Mouse (Mus musculus) megakaryocyte, adult 5-6 weeks (primary cell): ENCODE data around the gene Naa15. TPM values are rescaled to one million over a fixed set of nuclear protein-coding genes. Genes with fewer than 3 reads are reported as not detected.
A peak's percentile ranks its signal among the peaks of the same experiment; 100 is the strongest.
"Not testable (repeated sequence)": the region's sequence is repeated elsewhere in the genome, so short reads cannot be mapped to it uniquely, and the experiment has no call there.

ENCODE experiments used
- ATAC-seq: 2 replicates; pipeline ENCODE4 v1.8.0; 2016; ENCODE audit warnings: mild to moderate bottlenecking, inconsistent platforms; ENCODE audit not compliant: poor library complexity, severe bottlenecking
- total RNA-seq, 2 experiments: library from RNA; stranded (forward) in 1 of 2; stranded (reverse) in 1 of 2; fragments of 153-499, 151-499 nt in 1 of 2; fragments of 221-1000, 200-1000 nt in 1 of 2; gene quantifications; 2 replicates each; pipeline versions ENCODE4 v1.2.3 to v1.2.4; 2015 to 2017

Naa15 gene
- total RNA-seq, 2 experiments from 2014 or later: 50.3 to 61.9 TPM

DNA sequence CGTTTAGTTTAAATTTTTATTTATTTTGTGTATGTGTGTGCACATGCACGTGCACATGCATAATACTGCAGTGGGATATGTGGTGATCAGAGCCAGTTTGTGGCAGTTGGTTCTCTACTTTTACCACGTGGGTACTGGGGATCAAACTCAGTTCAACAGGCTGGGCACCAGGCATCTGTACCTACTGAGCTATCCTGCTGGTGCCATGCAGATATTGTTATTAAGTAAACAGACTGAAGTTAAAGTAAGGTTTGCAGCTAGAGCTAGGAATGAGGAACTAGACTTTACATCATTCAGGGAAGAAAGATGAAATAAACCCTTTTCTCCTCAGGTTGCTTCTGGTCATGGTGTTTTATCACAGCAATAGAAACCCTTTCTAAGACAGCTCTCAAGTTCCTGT lies 7.0 kb downstream of the Naa15 start:
- peak; percentile 84 for ATAC-seq

DNA sequence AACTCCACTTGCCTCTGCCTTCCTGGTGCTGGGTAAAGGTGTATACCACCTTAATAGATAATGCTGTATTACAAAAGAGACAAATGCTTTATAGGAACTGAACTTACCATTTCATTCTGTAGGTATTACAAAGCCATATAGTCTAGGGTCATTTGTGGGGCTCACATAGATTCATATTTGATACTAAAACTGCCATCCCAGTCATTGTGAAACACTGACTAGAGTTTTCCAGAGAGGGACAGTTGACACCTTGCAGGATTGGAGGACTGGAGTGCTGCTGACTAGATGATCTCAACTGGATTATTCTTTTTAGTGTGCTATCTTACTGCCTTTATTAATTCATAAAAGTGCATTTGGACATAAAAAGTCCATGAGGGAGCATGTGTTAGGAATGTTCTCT lies 10.4 kb downstream of the Naa15 start:
- no peak for ATAC-seq

GRCm38 (mm10) chr3:51434364-51434763 lies 19.4 kb downstream of the Naa15 start:
- ATAC-seq: not testable (repeated sequence)

- no peak for ATAC-seq
These were observed 20.1 kb downstream of the Naa15 start for GRCm38 (mm10) chr3:51434871-51435595.

DNA sequence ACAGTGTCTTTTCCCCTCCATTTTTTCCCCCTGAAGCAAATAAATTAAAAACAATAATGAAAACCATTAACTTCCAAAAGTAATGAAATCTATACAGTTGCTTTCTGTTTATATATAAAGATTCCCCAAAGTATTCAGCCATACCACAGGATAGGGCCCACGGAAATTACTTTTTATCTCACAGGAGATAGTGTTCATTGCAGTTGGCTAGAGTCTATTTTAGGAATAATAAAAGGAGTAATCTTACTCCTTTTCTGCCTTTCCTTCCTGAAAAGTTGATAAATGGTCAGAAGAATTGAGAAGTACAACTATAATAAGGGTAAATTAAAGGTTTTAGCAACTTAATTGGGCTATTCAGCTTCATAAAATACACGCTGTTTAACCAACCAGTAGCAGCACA lies 53.6 kb downstream of the Naa15 start:
- ATAC-seq: no peak

- ATAC-seq: peak; percentile 62
These were observed 60.8 kb downstream of the Naa15 start for GRCm38 (mm10) chr3:51475706-51476105.

DNA sequence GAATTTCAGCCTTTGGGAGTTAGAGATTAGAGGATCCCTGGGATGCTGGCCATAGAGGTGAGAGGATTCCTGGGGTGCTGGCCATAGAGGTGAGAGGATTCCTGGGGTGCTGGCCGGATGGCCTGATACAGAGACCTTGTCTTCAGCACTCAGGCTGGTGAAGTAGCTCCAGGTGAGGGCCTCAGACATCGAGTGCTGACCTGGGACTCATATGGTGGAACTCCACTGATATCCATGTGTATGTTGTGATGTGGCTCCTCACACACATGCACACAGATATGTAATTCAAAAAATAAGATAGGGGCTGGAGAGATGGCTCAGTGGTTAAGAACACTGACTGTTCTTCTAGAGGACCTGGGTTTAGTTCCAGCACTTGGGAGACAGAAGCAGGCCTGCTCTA lies 64.9 kb downstream of the Naa15 start:
- ATAC-seq: no peak

GRCm38 (mm10) chr3:51481059-51481458 lies 66.1 kb downstream of the Naa15 start:
- 0 out of 2 replicates have a peak, but pooled peaks have one; percentile 16 for ATAC-seq

- no peak for ATAC-seq
These were observed 66.9 kb downstream of the Naa15 start for GRCm38 (mm10) chr3:51481881-51482280.

- ATAC-seq: no peak
These were observed 67.8 kb downstream of the Naa15 start for GRCm38 (mm10) chr3:51482781-51483180.

- ATAC-seq: peak; percentile 90
These were observed 68.9 kb downstream of the Naa15 start, which contains the start of gene Rab33b for GRCm38 (mm10) chr3:51483741-51484359. Gene Rab33b (plus strand): TSS chr3:51483920.

DNA sequence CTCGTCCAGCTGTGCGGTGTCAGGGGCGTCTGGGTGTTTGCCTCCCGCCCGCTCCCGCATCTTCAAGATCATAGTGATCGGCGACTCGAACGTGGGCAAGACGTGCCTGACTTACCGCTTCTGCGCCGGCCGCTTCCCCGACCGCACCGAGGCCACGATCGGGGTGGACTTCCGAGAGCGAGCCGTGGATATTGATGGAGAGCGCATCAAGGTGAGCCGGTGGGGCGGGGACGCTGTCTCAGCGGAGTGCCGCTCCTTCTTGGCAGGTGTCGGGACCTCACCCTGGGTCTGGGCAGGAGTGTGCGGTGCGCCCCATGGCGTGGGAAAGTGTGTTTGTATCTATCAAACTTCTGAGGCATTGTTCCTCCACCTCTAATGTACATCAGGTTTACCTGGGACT lies 69.4 kb downstream of the Naa15 start:
- peak; percentile 26; the same call in 1 of the 2 replicates for ATAC-seq

- ATAC-seq: no peak
These were observed 70.4 kb downstream of the Naa15 start for GRCm38 (mm10) chr3:51485347-51485746.

DNA sequence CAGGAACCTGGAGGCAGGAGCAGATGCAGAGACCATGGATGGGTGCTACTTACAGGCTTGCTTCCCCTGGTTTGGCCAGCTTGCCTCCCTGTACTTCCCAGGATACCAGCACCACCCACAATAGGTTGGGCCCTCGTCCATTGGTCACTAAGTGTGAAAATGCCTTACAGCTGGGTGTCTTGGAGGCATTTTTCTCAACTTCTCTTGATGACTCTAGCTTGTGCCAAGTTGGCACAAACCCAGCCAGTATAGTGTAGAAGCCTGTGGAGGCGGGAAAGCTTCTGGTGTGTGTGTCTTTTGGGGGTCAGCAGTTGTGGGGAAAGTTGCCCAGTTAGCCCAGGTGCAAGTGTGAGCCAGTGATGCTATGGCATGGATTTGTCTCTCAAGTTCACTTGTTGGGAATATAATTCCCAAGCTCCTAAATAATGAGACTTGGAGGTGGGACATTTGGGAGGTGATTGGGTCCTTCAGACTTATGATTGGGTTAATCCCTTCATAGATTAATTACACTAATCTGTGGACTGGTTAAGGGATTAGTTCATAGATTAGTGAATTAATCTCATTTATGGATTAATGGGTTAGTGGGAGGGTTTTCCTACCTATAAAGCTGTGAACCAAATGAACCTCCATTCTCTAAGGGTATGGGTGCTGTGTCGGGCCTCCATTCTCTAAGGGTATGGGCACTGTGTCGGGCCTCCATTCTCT lies 71.7 kb downstream of the Naa15 start:
- no peak for ATAC-seq

DNA sequence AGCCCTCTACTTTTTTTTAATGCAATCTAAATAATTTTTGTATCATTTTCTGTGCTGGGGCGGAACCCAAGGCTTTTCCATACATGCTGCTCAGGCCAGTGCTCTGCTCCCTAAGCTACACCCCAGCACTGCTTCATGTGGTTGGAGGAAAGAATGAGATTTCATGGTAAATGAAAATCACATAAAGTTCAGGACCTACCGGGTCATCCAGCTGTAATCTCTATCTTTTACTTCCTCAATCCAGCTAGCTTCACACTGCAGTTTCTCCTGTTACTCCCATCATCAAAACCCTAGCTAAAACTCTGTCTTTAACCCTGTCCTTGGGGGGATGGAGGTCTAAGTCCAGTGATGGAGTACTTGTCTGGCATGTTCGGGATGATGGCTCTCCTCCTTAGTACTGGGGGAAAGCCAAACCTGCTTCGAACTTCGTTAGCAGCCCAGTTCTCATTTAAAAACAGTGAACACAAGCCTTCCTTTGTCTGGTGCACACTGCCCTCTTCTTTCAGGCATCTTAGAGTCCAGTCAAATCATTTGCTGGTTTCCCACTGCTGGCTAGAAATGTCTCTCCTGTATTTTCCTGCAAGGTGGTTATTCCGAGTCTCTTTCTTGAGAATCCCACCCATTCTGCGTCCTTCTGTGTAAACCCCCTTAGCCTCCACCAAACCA lies 75.3 kb downstream of the Naa15 start:
- ATAC-seq: no peak

- no peak for ATAC-seq
These were observed 78.4 kb downstream of the Naa15 start for GRCm38 (mm10) chr3:51493272-51493838.

DNA sequence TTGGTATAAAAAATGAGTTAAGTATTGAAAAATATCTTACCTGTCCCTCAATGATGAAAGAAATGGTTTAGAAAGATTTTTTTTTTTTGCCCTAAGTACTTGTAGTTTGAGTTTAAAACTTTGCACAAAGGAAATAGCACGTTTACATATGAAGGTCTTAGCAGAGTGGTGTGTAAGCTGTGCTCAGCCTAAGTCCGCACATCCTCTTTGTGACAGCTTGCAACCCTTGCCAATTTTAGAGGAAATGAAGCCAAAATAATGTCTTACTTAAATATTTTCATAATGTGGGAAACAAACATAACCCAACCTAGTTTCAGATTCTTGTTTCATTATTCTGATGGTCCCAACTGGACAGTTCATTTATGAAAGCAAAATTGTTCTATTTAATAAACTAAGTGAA lies 79.5 kb downstream of the Naa15 start:
- ATAC-seq: no peak; the same call in 1 of the 2 replicates

GRCm38 (mm10) chr3:51495646-51496045 lies 80.7 kb downstream of the Naa15 start:
- no peak for ATAC-seq

DNA sequence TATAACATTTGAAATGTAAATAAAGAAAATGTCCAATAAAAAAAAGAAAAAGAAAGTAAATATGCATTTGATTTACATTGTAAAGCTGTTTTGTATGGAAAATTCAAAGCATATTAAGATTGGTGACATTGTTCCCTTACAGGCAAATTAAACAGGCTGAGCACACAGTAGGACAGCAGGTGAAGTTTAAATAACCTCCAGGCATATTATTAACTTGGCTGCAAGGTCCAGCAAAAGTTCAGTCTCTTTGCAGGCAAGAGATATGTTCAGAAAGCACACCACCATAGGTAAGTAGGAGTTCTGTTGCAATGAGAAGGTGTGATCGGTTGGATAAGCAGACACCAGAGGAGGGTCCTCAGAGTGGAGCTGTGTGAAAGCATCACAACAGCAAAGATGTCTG lies 83.0 kb downstream of the Naa15 start:
- no peak for ATAC-seq

- no peak for ATAC-seq
These were observed 83.7 kb downstream of the Naa15 start for GRCm38 (mm10) chr3:51498659-51499058.

- ATAC-seq: no peak
These were observed 84.9 kb downstream of the Naa15 start for GRCm38 (mm10) chr3:51499876-51500275.
